Mouse (Mus musculus): Measurements from ENCODE around the gene Nucks1.

- peak; percentile 84 for TF ChIP-seq CTCF (IDR thresholded peaks at IDR 0.05; ENCODE audit: borderline replicate concordance, insufficient read depth, low read length)
- no peak for TF ChIP-seq POLR2A (IDR thresholded peaks at IDR 0.05; ENCODE audit: low read depth, low read length)
These were observed 72.6 kb downstream of the Nucks1 start for GRCm38 (mm10) chr1:131982907-131983306.

All from embryonic fibroblast, embryonic 13.5 days (primary cell).